Mouse (Mus musculus) E14TG2a.4 (cell line): Measurements from ENCODE around the gene Ect2.

Experiments
- CTCF ChIP-seq: conservative IDR thresholded peaks from 2 replicates; pipeline ENCODE4 v1.5.1; 2014; ENCODE audit warnings: low read length
- POU5F1 ChIP-seq: IDR thresholded peaks from 2 replicates; pipeline ENCODE4 v1.6.1; 2014; ENCODE audit warnings: low read length, borderline replicate concordance

- TF ChIP-seq CTCF (no peak), POU5F1 (no peak)
Observed at GRCm38 (mm10) chr3:27193844-27194317, 40.2 kb upstream of the Ect2 start.
